Mouse (Mus musculus): ENCODE measurements around the gene Aanat.

DNA sequence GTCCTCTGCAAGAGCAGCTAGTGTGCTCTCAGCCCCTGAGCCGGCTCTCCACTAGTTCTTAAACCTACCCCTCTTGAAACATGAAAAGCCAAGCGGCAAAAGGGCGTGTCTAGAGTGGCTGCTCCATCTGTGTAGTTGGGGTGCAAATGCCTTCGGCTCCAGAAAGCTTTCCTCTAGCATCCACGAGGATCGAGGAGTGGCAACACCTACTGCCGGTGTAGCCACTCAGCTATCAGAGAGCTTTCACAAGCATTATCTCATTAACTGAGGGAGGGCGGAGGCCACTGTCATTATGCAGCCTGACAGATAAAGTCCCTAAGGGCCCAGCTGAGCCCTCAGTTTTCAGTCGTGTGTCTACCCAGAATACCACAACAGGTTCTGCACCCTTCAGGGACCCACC is 33.8 kb downstream of the Aanat start:
- no peak for TF ChIP-seq ZNF384 (IDR thresholded peaks at IDR 0.05; ENCODE audit: low read depth, low read length)
- no peak for TF ChIP-seq CTCF (conservative IDR thresholded peaks at IDR 0.05 in 1 of 2, IDR thresholded peaks at IDR 0.05 in 1 of 2; ENCODE audit: low read depth in 2 of 2, low read length in 2 of 2)
- no peak for TF ChIP-seq EP300 (IDR thresholded peaks at IDR 0.05; ENCODE audit: low read length)
- no peak for TF ChIP-seq POLR2A (IDR thresholded peaks at IDR 0.05; ENCODE audit: low read depth, low read length)
- no peak for TF ChIP-seq RAD21 (IDR thresholded peaks at IDR 0.05; ENCODE audit: low read depth, low read length)
- TF ChIP-seq MAFK (IDR thresholded peaks at IDR 0.05; ENCODE audit: insufficient replicate concordance, low read length), result no peak
- TF ChIP-seq E2F4 (IDR thresholded peaks at IDR 0.05; ENCODE audit: insufficient replicate concordance, low read depth, low read length), result no peak
- TF ChIP-seq MXI1 (IDR thresholded peaks at IDR 0.05; ENCODE audit: low read depth, low read length), result no peak; the same call in 1 of the 2 replicates
- TF ChIP-seq GABPA (IDR thresholded peaks at IDR 0.05; ENCODE audit: insufficient replicate concordance, low read depth, low read length), result no peak
